Mouse (Mus musculus) limb, embryonic 10.5 days (tissue): ENCODE measurements at regions not wholly inside any gene's neighbourhood (a gene's known extent, or its start where the extent isn't known, plus 50 kb on each side); places are given as distances from the start of the nearest gene placed in this dataset.

ENCODE experiments used
- DNase-seq: peaks from one replicate; pipeline ENCODE4 v3.0.0-alpha.2; 2017; ENCODE audit warnings: low spot score
- H3K27ac ChIP-seq: fragments of 300-500 bp; sonication (generic); 2 replicates; pipeline ENCODE4 v1.5.1; 2016; ENCODE audit warnings: mild to moderate bottlenecking
- H3K27me3 ChIP-seq: fragments of 300-500 bp; sonication (generic); 2 replicates; pipeline ENCODE4 v1.6.1; 2016; ENCODE audit warnings: low read depth, mild to moderate bottlenecking; ENCODE audit not compliant: poor library complexity, severe bottlenecking
- H3K36me3 ChIP-seq: fragments of 300-500 bp; sonication (generic); 2 replicates; pipeline ENCODE4 v1.6.1; 2016; ENCODE audit warnings: mild to moderate bottlenecking, moderate library complexity
- H3K4me1 ChIP-seq: fragments of 300-500 bp; sonication (generic); 2 replicates; pipeline ENCODE4 v1.6.1; 2016
- H3K4me3 ChIP-seq: fragments of 300-500 bp; sonication (generic); 2 replicates; pipeline ENCODE4 v1.5.1; 2016; ENCODE audit warnings: mild to moderate bottlenecking, moderate library complexity
- H3K9me3 ChIP-seq: fragments of 300-500 bp; sonication (generic); replicated peaks from 2 replicates; pipeline ENCODE4 v1.6.1; 2016; ENCODE audit warnings: mild to moderate bottlenecking
- WGBS: fragments of 180-500 bp; shearing (Covaris S2); methylation state at CpG from one replicate; pipeline ENCODE4 v1.1.7; 2016; 5-methylcytosine and 5-hydroxymethylcytosine counted together

DNA sequence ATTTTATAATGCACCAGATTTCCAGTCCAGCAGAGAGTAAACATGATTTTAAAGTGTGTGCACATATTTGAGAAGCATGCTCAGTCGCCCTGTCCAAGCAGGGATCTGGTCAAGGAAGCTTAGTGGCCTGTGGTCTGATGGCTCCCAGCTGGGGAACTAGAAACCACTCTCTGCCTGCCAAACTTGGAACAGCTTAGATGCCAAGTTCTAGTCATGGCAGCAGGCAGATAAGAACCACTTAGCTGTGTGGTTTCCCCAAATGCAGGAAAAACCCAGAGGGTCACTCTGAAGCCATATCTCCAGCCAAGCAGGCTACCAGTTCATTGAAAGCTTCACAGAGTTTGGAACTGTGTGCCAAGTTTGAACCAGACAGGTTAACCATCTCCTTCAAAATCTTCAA, 86.1 kb downstream of the Fam114a2 start:
- no peak overlapping the region for H3K27ac ChIP-seq
- no peaks in the 10 kb centered on the region for H3K36me3 ChIP-seq
- H3K9me3 ChIP-seq, result no peaks in the 10 kb centered on the region
- no peak overlapping the region for H3K4me3 ChIP-seq
- DNase-seq, result no peak
- no peaks in the 10 kb centered on the region for H3K27me3 ChIP-seq
- WGBS, result 76% methylated on average over 1 of the region's 1 CpGs
- H3K4me1 ChIP-seq, result no peaks in the 10 kb centered on the region

DNA sequence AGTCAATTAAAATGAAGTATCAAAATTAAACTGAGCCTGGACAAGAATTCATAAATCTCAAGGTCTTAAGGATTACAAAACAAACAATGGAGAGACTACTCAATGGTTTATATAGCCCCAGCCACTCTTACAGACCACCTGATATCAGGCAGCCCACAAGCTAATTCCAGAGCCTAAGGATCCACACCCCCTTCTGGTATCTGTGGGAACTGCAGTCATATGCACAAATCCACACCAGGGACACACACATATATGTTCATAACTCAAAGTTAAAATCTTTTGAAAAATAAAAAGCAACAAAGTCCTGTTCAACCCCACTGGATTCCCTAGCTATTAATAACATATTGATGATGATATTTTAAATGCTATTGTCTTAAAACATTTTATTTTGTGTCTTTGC, 86.5 kb downstream of the Fam114a2 start:
- no peaks in the 10 kb centered on the region for H3K36me3 ChIP-seq
- H3K27ac ChIP-seq, result no peak overlapping the region
- no peaks in the 10 kb centered on the region for H3K9me3 ChIP-seq
- H3K4me3 ChIP-seq, result no peak overlapping the region
- H3K27me3 ChIP-seq, result no peaks in the 10 kb centered on the region
- no peak for DNase-seq
- H3K4me1 ChIP-seq, result no peaks in the 10 kb centered on the region

DNA sequence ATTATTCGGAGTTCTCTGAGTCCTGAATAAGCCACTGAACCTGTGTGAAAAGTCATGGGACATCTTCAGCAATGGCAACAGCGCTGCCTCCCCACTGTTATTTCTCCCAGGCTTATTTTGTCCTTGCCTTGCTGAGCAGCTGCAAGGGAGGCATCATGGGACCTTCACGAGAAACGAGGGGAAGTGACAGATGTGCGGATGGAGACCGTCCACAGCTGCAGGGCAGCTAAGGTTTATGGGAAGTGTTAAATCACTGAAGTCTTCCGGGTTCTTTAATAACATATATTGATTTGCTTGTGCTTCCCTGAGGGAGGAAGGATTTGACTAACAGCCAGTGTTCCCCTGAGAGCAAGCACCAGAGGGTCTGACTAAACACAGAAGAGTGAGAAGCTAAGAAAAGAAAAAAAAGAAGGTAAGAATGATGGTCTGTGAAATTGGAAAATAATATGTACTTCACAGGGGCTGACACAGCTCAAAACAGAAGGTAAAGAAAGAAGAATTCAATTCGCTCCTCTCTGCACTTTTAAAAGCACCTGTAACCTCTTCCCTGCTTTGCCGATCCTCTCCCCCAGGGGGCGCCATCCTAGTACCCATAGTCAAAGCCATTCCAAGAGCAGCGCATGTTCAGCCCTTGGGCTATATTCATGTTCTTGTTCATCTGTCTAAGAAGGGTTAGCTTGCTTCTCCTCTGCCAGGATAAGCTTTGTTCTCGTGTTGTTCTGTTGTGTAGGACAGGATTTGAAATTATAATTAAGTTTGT, 92.2 kb downstream of the Fam114a2 start:
- H3K36me3 ChIP-seq, result no peaks in the 10 kb centered on the region
- H3K4me1 ChIP-seq, result no peaks in the 10 kb centered on the region
- DNase-seq, result peak; percentile 47
- 67% methylated on average over 12 of the region's 12 CpGs for WGBS
- H3K27me3 ChIP-seq, result no peaks in the 10 kb centered on the region
- no peaks in the 10 kb centered on the region for H3K9me3 ChIP-seq
- H3K27ac ChIP-seq, result no peak overlapping the region
- H3K4me3 ChIP-seq, result no peak overlapping the region

DNA sequence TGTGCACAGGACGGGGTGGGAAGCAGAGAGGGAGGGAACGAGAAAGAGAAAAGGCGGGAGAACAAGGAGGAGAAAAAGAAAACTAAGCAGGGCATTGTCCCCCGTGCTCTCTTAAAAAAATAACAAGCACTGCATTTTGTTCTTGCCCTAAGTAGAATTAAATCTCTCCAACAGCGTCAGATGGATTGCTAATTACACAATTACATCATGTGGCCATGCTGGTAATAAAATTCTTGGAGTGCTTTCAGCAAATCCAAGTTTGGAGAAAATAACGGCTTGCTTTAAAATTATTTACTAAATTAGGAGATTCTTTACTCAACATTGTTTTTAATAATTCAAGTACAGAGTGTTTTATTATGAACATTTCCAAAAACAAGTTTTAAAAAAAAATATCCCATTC, 99.0 kb downstream of the Fam114a2 start:
- Histone ChIP-seq H3K9me3 (no peaks in the 10 kb centered on the region), H3K27me3 (no peaks in the 10 kb centered on the region), H3K36me3 (no peaks in the 10 kb centered on the region), H3K4me3 (no peak overlapping the region), H3K4me1 (peaks cover 7% of the 10 kb centered on the region), H3K27ac (no peak overlapping the region)
- 84% methylated on average over 6 of the region's 6 CpGs for WGBS
- DNase-seq, result no peak

DNA sequence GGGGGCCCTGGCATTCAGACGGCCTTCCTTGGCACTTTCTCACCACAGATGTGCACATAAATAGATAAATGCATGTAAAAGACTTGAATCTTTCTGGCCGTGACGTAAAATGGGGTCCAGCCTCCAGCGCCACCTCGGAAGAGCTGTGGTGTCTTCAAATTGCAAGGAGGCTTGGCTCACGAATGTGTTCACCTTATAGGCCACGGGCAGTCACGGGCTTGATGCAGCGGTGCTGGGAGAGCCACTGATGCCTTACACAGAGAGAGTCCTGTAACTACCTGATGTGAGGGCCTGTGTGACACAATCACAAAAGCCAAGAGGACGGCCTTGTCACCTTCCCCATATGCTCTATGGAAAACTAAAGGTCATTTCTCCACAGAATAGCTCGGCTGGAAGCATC, 102.4 kb downstream of the Fam114a2 start:
- DNase-seq, result no peak
- H3K27ac ChIP-seq, result no peak overlapping the region
- 90% methylated on average over 11 of the region's 11 CpGs for WGBS

DNA sequence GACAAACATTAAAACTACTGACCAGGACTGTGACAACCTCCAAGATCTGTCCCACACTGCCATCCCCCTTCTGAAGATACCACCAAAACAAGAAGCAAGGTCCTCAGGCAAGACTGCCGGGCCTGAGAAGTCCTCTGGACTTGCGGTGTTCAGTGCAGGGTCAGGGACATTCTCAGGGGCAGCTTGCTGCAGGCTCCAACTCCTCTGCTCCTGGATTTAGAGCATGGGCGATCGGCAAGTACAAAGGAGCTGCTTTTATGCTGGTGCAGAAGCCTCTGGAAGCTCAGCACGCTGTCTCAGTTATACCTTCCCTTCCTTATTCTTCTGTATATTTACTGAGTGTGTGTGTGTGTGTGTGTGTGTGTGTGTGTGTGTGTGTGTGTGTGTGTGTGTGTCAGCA, 103.2 kb downstream of the Fam114a2 start:
- no peaks in the 10 kb centered on the region for H3K9me3 ChIP-seq
- peaks cover 7% of the 10 kb centered on the region for H3K4me1 ChIP-seq
- no peak for DNase-seq
- 90% methylated on average over 5 of the region's 5 CpGs for WGBS
- H3K27ac ChIP-seq, result no peak overlapping the region
- no peak overlapping the region for H3K4me3 ChIP-seq
- H3K36me3 ChIP-seq, result no peaks in the 10 kb centered on the region
- no peaks in the 10 kb centered on the region for H3K27me3 ChIP-seq

More for the DNA sequence above, 102.4 kb downstream of the Fam114a2 start:
- Histone ChIP-seq H3K9me3 (no peaks in the 10 kb centered on the region), H3K4me3 (no peak overlapping the region), H3K27me3 (no peaks in the 10 kb centered on the region), H3K4me1 (peaks cover 7% of the 10 kb centered on the region), H3K36me3 (no peaks in the 10 kb centered on the region)

DNA sequence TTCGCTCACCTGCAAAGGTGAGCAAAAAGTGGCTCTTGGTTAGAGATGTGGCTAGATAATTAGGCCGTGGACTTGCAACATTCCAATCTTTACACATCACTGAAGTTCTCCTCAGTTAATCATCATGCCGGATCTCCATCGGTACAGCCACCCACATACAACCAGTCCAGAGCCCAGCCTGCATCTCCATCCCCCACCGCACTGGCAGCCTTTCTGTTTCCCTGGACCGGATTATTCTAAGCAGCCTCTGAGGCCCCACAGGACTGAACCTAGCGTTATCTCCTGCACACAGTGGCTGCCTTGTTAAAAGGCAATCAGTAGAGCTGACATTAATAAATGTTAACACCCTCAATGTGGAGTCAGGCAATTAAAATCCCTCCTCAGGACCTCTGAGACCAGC, 103.7 kb downstream of the Fam114a2 start:
- WGBS, result 74% methylated on average over 7 of the region's 7 CpGs
- H3K4me3 ChIP-seq, result no peak overlapping the region
- H3K27me3 ChIP-seq, result no peaks in the 10 kb centered on the region
- H3K27ac ChIP-seq, result no peak overlapping the region
- DNase-seq, result no peak
- H3K36me3 ChIP-seq, result no peaks in the 10 kb centered on the region
- H3K4me1 ChIP-seq, result peaks cover 7% of the 10 kb centered on the region
- no peaks in the 10 kb centered on the region for H3K9me3 ChIP-seq

DNA sequence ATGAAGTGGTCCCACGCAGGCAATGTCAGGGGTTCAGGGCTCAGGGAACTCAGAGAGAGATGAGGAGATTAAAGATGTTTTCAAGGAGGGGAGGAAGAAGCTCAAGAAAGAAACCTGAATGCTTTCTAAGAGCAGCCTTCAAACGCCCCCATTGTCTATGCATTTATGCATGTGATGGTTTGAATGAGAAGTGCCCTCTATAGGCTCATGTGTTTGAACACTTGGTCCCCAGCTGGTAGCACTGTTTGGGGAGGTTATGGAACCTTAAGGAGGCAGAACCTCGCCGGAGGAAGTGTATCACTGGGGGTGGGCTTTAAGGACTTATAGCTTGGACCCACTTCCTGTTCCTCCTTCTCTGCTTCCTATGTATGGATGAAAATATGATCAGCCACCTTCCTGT, 105.1 kb downstream of the Fam114a2 start:
- WGBS, result 87% methylated on average over 4 of the region's 4 CpGs
- Histone ChIP-seq H3K9me3 (no peaks in the 10 kb centered on the region), H3K4me1 (peaks cover 7% of the 10 kb centered on the region), H3K4me3 (no peak overlapping the region), H3K36me3 (no peaks in the 10 kb centered on the region), H3K27ac (no peak overlapping the region), H3K27me3 (no peaks in the 10 kb centered on the region)
- no peak for DNase-seq

DNA sequence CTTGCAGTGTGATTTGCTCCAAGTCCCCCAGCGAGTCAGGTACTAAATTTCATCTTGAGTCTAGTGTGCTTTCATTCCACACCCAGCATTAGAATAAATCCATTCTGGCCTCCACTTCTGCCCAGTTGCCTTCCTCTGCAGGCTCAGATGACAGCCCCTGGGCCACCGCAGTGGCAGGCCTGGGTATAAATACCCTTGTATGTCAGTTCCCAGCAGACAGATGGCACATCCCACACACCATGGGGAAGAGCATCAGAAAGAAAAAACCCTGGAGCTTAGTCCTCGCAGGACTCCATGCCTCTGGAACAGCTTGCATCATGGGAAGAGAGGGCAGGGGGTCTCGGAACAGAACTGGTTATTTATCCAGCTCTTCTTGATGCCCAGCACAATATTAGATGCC, 105.7 kb downstream of the Fam114a2 start:
- Histone ChIP-seq H3K36me3 (no peaks in the 10 kb centered on the region), H3K27me3 (no peaks in the 10 kb centered on the region), H3K4me3 (no peak overlapping the region), H3K9me3 (no peaks in the 10 kb centered on the region), H3K27ac (no peak overlapping the region), H3K4me1 (peaks cover 7% of the 10 kb centered on the region)
- DNase-seq, result no peak
- 92% methylated on average over 4 of the region's 4 CpGs for WGBS

DNA sequence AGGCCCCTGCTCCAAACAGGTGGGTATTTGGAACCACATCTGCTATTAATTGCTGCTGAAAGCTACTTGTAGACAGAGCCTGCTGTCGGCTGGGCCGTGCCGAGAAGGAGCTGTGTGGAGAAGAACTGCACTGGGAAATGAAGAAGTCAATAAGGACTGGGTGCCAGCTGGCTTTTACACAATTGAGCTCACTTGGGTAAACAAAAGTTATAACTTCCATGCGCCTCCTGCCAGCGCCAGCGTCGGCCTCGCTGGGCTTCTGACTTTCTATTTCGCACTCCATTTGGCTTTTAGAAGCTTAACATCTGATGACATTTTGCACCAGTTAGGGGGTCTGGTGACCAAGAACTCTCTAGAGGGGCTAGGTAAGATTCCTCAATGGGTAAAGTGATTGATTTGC, 114.2 kb downstream of the Fam114a2 start:
- WGBS, result 67% methylated on average over 9 of the region's 9 CpGs
- no peak overlapping the region for H3K4me3 ChIP-seq
- H3K36me3 ChIP-seq, result no peaks in the 10 kb centered on the region
- no peaks in the 10 kb centered on the region for H3K27me3 ChIP-seq
- DNase-seq, result peak; percentile 33
- H3K4me1 ChIP-seq, result peaks cover 8% of the 10 kb centered on the region; the same call in 1 of the 2 replicates
- no peaks in the 10 kb centered on the region for H3K9me3 ChIP-seq
- H3K27ac ChIP-seq, result no peak overlapping the region

DNA sequence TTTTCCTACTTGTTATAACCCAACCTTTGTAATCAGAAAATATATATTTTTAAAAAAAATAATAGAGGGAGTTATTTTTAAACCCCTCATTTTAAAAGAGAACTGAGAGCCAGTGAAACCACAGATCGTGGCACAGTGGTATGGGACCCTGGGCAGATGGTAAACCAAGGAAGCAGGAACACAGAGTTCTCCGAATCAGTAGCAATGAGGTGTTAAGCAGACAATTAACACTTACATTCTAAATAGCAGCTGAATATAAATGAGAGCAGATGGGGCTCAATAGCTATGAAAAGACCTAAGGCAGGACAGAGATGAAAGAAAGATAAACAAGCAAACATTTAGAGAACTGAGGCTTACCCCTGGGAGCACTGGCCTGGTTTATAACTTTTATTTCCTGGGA, 116.8 kb downstream of the Fam114a2 start:
- WGBS, result 27% methylated on average over 2 of the region's 2 CpGs
- Histone ChIP-seq H3K27me3 (no peaks in the 10 kb centered on the region), H3K4me1 (peaks cover 8% of the 10 kb centered on the region; the same call in 1 of the 2 replicates), H3K9me3 (no peaks in the 10 kb centered on the region), H3K27ac (no peak overlapping the region), H3K36me3 (no peaks in the 10 kb centered on the region), H3K4me3 (no peak overlapping the region)
- DNase-seq, result no peak

DNA sequence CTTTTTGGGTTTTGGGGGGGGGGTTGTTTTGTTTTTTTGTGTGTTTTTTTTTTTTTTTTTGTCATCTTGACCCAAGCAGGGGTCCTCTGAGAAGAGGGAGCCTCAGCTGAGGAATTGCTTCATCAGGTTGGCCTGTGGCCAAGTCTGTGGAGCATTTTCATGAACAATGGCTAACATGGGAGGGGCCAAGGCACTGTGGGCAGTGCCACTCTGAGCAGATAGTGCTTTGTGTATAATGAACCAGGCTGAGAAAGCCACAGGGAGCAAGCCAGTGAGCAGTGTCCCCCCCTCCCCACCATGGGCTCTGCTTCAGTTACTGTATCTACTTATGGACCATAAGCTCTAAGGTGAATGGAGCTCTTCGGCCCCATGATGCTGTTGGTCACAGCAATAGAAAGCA, 119.1 kb downstream of the Fam114a2 start:
- no peak for DNase-seq
- H3K4me3 ChIP-seq, result no peak overlapping the region
- H3K27me3 ChIP-seq, result no peaks in the 10 kb centered on the region
- H3K9me3 ChIP-seq, result no peaks in the 10 kb centered on the region
- H3K27ac ChIP-seq, result no peak overlapping the region
- H3K4me1 ChIP-seq, result peaks cover 5% of the 10 kb centered on the region; the same call in 1 of the 2 replicates
- WGBS, result 96% methylated on average over 1 of the region's 1 CpGs
- H3K36me3 ChIP-seq, result no peaks in the 10 kb centered on the region

DNA sequence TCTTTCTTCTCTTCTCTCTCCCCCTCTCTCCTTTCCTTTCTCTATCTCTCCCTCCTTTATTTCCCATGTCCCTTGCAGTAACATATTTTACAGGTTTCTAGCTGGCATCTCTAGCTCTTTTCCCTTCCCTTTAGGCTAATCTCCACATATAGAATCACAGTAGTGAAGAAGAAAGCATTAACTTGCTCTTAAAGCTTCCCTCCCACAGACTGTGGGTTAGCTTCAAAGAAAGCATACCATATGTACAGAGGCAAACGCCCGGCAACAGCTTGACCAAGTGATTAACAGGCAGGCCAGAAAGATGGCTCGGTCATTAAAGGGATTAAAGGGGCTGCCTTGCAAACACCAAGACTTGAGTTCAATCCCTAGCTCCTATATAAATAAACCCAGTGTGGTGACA, 122.0 kb downstream of the Fam114a2 start:
- WGBS, result 15% methylated on average over 3 of the region's 3 CpGs
- H3K27ac ChIP-seq, result no peak overlapping the region
- no peaks in the 10 kb centered on the region for H3K4me1 ChIP-seq
- no peaks in the 10 kb centered on the region for H3K27me3 ChIP-seq
- DNase-seq, result no peak
- H3K9me3 ChIP-seq, result no peaks in the 10 kb centered on the region
- no peaks in the 10 kb centered on the region for H3K36me3 ChIP-seq
- H3K4me3 ChIP-seq, result no peak overlapping the region

DNA sequence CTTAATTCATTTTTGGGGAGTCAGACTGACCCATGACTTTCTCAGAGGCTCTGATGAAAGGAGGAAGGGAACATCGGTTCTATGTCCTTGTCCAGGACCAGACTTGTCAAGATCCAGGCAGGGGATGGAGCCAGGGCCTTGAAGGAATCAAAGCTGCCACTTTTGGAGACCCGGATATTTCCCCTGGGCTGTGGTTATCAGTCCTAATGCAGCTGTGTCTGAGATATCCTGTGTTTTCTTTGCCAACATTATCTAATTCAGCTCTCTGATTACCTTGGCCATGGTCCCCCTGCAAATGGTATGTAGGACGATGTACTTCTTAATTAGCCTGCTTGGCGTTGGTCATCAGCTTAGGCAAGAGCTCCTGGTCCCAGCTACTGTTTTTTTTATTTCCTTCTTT, 127.6 kb downstream of the Fam114a2 start:
- WGBS, result 86% methylated on average over 4 of the region's 4 CpGs
- no peak overlapping the region for H3K4me3 ChIP-seq
- no peaks in the 10 kb centered on the region for H3K9me3 ChIP-seq
- H3K4me1 ChIP-seq, result no peaks in the 10 kb centered on the region
- no peaks in the 10 kb centered on the region for H3K36me3 ChIP-seq
- no peaks in the 10 kb centered on the region for H3K27me3 ChIP-seq
- no peak for DNase-seq
- no peak overlapping the region for H3K27ac ChIP-seq
